Mouse (Mus musculus) forebrain, embryonic 15.5 days (tissue): Measurements from ENCODE around the gene Arnt2. TPM values are rescaled to one million over a fixed set of nuclear protein-coding genes. Genes with fewer than 3 reads are reported as not detected.

Experiments
- ATAC-seq: fragments of 200-750 bp; cut with Nextera tagmentation; replicated peaks from 2 replicates; pipeline ENCODE4 v1.8.0; 2017; ENCODE audit warnings: mild to moderate bottlenecking, moderate TSS enrichment, moderate library complexity
- H3K27ac ChIP-seq: fragments of 300-500 bp; sonication (generic); replicated peaks from 2 replicates; pipeline ENCODE4 v1.5.1; 2015; ENCODE audit warnings: mild to moderate bottlenecking, inconsistent platforms
- H3K27me3 ChIP-seq: fragments of 300-500 bp; sonication (generic); 2 replicates; pipeline ENCODE4 v1.6.1; 2015; ENCODE audit warnings: inconsistent platforms
- H3K36me3 ChIP-seq: fragments of 300-500 bp; sonication (generic); 2 replicates; pipeline ENCODE4 v1.6.1; 2015; ENCODE audit warnings: mild to moderate bottlenecking, inconsistent platforms
- H3K4me1 ChIP-seq: fragments of 300-500 bp; sonication (generic); 2 replicates; pipeline ENCODE4 v1.6.1; 2015; ENCODE audit warnings: inconsistent platforms
- H3K4me2 ChIP-seq: fragments of 300-500 bp; sonication (generic); replicated peaks from 2 replicates; pipeline ENCODE4 v1.6.1; 2015; ENCODE audit warnings: mild to moderate bottlenecking, inconsistent platforms
- H3K4me3 ChIP-seq: fragments of 300-500 bp; sonication (generic); 2 replicates; pipeline ENCODE4 v1.5.1; 2015; ENCODE audit warnings: mild to moderate bottlenecking, inconsistent platforms
- H3K9ac ChIP-seq: fragments of 300-500 bp; sonication (generic); replicated peaks from 2 replicates; pipeline ENCODE4 v1.6.1; 2015; ENCODE audit warnings: mild to moderate bottlenecking, inconsistent platforms
- H3K9me3 ChIP-seq: fragments of 300-500 bp; sonication (generic); 2 replicates; pipeline ENCODE4 v1.6.1; 2016; ENCODE audit warnings: inconsistent platforms
- WGBS: fragments of 180-500 bp; shearing (Covaris S2); methylation state at CpG from one replicate; pipeline ENCODE4 v1.1.7; 2015; ENCODE audit warnings: mixed read lengths; 5-methylcytosine and 5-hydroxymethylcytosine counted together
- polyA plus RNA-seq: library from polyadenylated mRNA; unstranded; fragments of >200 nt; fragmentation: Nextera tagmentation; extraction: Ambion mirVana; gene quantifications from 2 replicates; pipeline ENCODE4 v1.2.1, GENCODE M21; 2015

The Arnt2 gene
- polyA plus RNA-seq, 1 experiment from 2014 or later, result 61.2 TPM

DNA sequence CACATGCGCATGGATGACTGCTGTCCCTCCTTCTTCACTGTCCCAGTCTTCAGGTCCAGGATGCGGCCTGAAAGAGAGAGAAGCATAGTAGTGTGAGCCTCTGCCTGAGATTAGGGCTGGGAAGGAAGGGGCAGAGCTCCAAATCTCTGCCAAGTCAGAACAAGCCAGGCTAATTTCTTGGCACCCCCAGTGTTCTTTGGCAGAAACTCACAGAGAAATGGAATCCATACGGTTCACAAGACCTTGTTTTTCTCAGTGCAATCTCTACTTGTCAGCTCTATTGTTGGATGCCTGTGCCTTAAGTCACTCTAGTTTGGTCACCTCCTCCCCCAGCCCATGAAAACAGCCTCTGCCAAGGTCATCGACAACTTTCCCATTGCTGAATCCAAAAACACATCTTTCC is 99.1 kb downstream of the Arnt2 start:
- Histone ChIP-seq H3K4me2 (no peak overlapping the region), H3K9ac (no peak overlapping the region), H3K27ac (0 out of 2 replicates have a peak overlapping the region, but pooled peaks have one; percentile 28), H3K4me3 (no peak overlapping the region), H3K4me1 (peaks cover 26% of the 10 kb centered on the region), H3K9me3 (no peaks in the 10 kb centered on the region), H3K36me3 (0 out of 2 replicates have a peak, but pooled peaks cover 5% of the 10 kb centered on the region), H3K27me3 (no peaks in the 10 kb centered on the region)
- 52% methylated on average over 4 of the region's 4 CpGs for WGBS
- peak; percentile 54; the same call in 1 of the 2 replicates for ATAC-seq

GRCm38 (mm10) chr7:84307329-84307925 is 102.5 kb downstream of the Arnt2 start:
- 33% methylated on average over 3 of the region's 3 CpGs for WGBS
- Histone ChIP-seq H3K4me3 (no peak overlapping the region), H3K27ac (peak overlapping the region; percentile 40; the same call in 1 of the 2 replicates), H3K9me3 (no peaks in the 10 kb centered on the region), H3K27me3 (no peaks in the 10 kb centered on the region), H3K9ac (no peak overlapping the region), H3K4me1 (peaks cover 26% of the 10 kb centered on the region), H3K4me2 (no peak overlapping the region), H3K36me3 (0 out of 2 replicates have a peak, but pooled peaks cover 5% of the 10 kb centered on the region)
- peak; percentile 71 for ATAC-seq

- H3K27ac ChIP-seq, result no peak overlapping the region
- no peaks in the 10 kb centered on the region; the same call in 1 of the 2 replicates for H3K36me3 ChIP-seq
- no peaks in the 10 kb centered on the region for H3K9me3 ChIP-seq
- WGBS, result 100% methylated on average over 1 of the region's 1 CpGs
- no peaks in the 10 kb centered on the region for H3K27me3 ChIP-seq
- H3K4me1 ChIP-seq, result no peaks in the 10 kb centered on the region
- no peak overlapping the region for H3K4me3 ChIP-seq
- no peak overlapping the region for H3K4me2 ChIP-seq
- ATAC-seq, result no peak
- no peak overlapping the region for H3K9ac ChIP-seq
Observed at GRCm38 (mm10) chr7:84300261-84300660, 109.7 kb downstream of the Arnt2 start.

- Histone ChIP-seq H3K9me3 (no peaks in the 10 kb centered on the region), H3K4me3 (no peak overlapping the region), H3K36me3 (no peaks in the 10 kb centered on the region; the same call in 1 of the 2 replicates), H3K4me1 (no peaks in the 10 kb centered on the region), H3K4me2 (no peak overlapping the region), H3K27ac (no peak overlapping the region), H3K9ac (no peak overlapping the region), H3K27me3 (no peaks in the 10 kb centered on the region)
- no peak for ATAC-seq
- WGBS, result 89% methylated on average over 4 of the region's 4 CpGs
Observed at GRCm38 (mm10) chr7:84299601-84300000, 110.4 kb downstream of the Arnt2 start.

GRCm38 (mm10) chr7:84293054-84293453 is 116.9 kb downstream of the Arnt2 start:
- Histone ChIP-seq H3K27ac (no peak overlapping the region), H3K27me3 (no peaks in the 10 kb centered on the region), H3K4me3 (no peak overlapping the region), H3K36me3 (0 out of 2 replicates have a peak, but pooled peaks cover 7% of the 10 kb centered on the region), H3K4me2 (no peak overlapping the region), H3K9me3 (no peaks in the 10 kb centered on the region), H3K9ac (no peak overlapping the region), H3K4me1 (0 out of 2 replicates have a peak, but pooled peaks cover 2% of the 10 kb centered on the region)
- 88% methylated on average over 7 of the region's 7 CpGs for WGBS
- no peak for ATAC-seq

- Histone ChIP-seq H3K4me2 (no peak overlapping the region), H3K27me3 (no peaks in the 10 kb centered on the region), H3K27ac (peak overlapping the region; percentile 84), H3K4me1 (peaks cover 16% of the 10 kb centered on the region), H3K9ac (no peak overlapping the region), H3K9me3 (no peaks in the 10 kb centered on the region), H3K4me3 (no peak overlapping the region), H3K36me3 (peaks cover 22% of the 10 kb centered on the region; the same call in 1 of the 2 replicates)
- WGBS, result 64% methylated on average over 2 of the region's 2 CpGs
- ATAC-seq, result peak; percentile 29; the same call in 1 of the 2 replicates
Observed at GRCm38 (mm10) chr7:84287226-84287587, 122.8 kb downstream of the Arnt2 start.

GRCm38 (mm10) chr7:84286526-84287225 is 123.3 kb downstream of the Arnt2 start:
- no peaks in the 10 kb centered on the region for H3K9me3 ChIP-seq
- H3K36me3 ChIP-seq, result peaks cover 20% of the 10 kb centered on the region; the same call in 1 of the 2 replicates
- H3K27ac ChIP-seq, result peak overlapping the region; percentile 84
- H3K4me3 ChIP-seq, result no peak overlapping the region
- WGBS, result 51% methylated on average over 8 of the region's 8 CpGs
- H3K4me1 ChIP-seq, result peaks cover 16% of the 10 kb centered on the region
- H3K4me2 ChIP-seq, result no peak overlapping the region
- peak; percentile 84 for ATAC-seq
- no peaks in the 10 kb centered on the region for H3K27me3 ChIP-seq
- H3K9ac ChIP-seq, result no peak overlapping the region

GRCm38 (mm10) chr7:84285790-84286189 is 124.2 kb downstream of the Arnt2 start:
- H3K36me3 ChIP-seq, result peaks cover 29% of the 10 kb centered on the region; the same call in 1 of the 2 replicates
- WGBS, result 82% methylated on average over 7 of the region's 7 CpGs

DNA sequence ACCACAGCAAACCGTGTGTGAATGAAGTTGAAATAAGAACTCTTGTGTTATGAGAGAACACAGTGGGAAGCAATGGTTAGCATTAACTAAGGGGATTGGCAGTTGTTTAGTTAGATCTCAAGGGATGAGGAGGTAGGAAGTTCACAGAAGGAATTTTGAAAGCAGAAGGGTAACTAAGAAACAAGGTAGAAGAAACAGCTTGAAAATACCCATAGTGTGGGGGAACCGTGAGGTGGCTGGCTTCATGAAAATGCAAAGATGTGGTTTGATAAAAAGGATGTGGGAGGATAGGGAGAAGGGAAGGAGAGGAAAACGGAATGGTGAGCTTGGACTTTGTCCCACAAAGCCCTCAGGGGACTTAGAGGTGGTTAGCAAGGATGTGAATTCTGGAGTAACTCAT is 125.0 kb downstream of the Arnt2 start:
- WGBS, result 77% methylated on average over 3 of the region's 3 CpGs
- no peak for ATAC-seq
- Histone ChIP-seq H3K4me3 (no peak overlapping the region), H3K27ac (no peak overlapping the region), H3K36me3 (peaks cover 36% of the 10 kb centered on the region; the same call in 1 of the 2 replicates), H3K9me3 (no peaks in the 10 kb centered on the region), H3K9ac (no peak overlapping the region), H3K27me3 (no peaks in the 10 kb centered on the region), H3K4me2 (no peak overlapping the region), H3K4me1 (peaks cover 16% of the 10 kb centered on the region)

More at GRCm38 (mm10) chr7:84285790-84286189, 124.2 kb downstream of the Arnt2 start:
- Histone ChIP-seq H3K4me1 (peaks cover 16% of the 10 kb centered on the region), H3K4me3 (no peak overlapping the region), H3K27ac (peak overlapping the region; percentile 84), H3K9me3 (no peaks in the 10 kb centered on the region), H3K4me2 (no peak overlapping the region), H3K27me3 (no peaks in the 10 kb centered on the region), H3K9ac (no peak overlapping the region)
- ATAC-seq, result no peak

DNA sequence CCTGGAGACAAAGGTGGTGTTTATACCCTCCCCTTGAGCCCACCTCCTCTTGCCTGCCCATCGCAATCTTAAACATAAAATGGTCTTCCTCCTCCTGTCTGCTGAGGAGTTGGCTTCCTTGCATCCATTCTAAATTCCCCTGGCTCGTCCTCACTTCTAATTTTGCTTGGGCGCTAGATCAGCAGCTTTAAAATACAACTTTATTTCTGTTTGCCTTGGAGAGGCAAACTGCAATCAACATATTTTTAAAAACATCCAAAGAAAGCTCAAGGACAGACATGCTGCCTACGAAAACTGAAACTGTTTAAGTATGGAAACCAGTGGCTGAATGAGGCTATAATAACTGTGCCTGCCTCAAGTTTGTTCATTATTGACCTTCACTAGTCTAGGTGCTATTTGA is 127.7 kb downstream of the Arnt2 start:
- Histone ChIP-seq H3K4me1 (peaks cover 15% of the 10 kb centered on the region), H3K27ac (no peak overlapping the region), H3K9ac (no peak overlapping the region), H3K4me3 (no peak overlapping the region), H3K4me2 (no peak overlapping the region), H3K36me3 (peaks cover 47% of the 10 kb centered on the region), H3K27me3 (no peaks in the 10 kb centered on the region), H3K9me3 (no peaks in the 10 kb centered on the region)
- no peak for ATAC-seq
- 92% methylated on average over 4 of the region's 4 CpGs for WGBS

DNA sequence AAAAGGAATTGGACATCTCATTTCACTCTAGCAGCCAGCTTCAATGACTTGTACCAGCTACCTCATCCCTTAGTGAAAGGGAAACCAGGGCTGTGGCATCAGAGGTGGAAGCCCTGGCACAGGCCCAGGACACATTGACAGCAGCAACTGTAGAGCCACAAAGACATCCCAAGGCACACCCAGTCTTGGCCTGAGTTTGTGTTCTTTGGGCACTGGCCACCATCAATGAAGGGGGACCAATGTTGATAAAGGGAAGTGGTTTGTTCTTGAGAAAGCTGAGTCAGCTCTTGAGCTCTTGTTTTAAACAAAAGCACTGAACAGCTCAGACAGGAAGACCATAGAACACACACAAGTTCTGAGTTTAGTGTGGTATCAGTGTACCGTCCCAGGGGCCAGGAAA is 130.7 kb downstream of the Arnt2 start:
- H3K9me3 ChIP-seq, result no peaks in the 10 kb centered on the region
- 96% methylated on average over 1 of the region's 1 CpGs for WGBS
- ATAC-seq, result no peak

DNA sequence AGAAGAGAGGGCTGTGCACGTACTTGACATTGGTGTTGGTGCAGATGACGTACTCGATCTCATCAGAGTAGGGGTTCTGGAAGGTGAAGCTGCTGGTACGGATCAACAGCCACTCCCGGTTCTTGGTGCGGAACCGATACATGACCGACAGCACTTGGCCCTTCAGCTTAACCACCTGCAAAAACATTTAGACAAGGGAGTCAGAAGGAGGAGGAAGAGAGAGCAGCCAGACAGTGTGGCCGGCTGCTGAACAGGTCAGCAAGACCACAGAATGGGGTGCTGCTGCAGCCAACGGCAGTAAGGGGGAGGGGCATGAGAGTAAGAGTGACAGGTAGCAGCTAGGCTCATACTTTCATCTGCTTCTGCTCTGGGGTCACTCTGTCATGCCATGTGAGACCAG is 134.7 kb downstream of the Arnt2 start:
- ATAC-seq, result no peak
- H3K4me3 ChIP-seq, result no peak overlapping the region
- peaks cover 51% of the 10 kb centered on the region for H3K36me3 ChIP-seq
- H3K4me1 ChIP-seq, result no peaks in the 10 kb centered on the region
- no peaks in the 10 kb centered on the region for H3K9me3 ChIP-seq
- H3K27me3 ChIP-seq, result no peaks in the 10 kb centered on the region
- no peak overlapping the region for H3K9ac ChIP-seq
- WGBS, result 89% methylated on average over 10 of the region's 10 CpGs
- no peak overlapping the region for H3K4me2 ChIP-seq
- H3K27ac ChIP-seq, result no peak overlapping the region

More for the DNA sequence above, 130.7 kb downstream of the Arnt2 start:
- H3K9ac ChIP-seq, result no peak overlapping the region
- H3K27ac ChIP-seq, result no peak overlapping the region
- peaks cover 48% of the 10 kb centered on the region for H3K36me3 ChIP-seq
- H3K4me3 ChIP-seq, result no peak overlapping the region
- no peaks in the 10 kb centered on the region for H3K4me1 ChIP-seq
- H3K27me3 ChIP-seq, result no peaks in the 10 kb centered on the region
- no peak overlapping the region for H3K4me2 ChIP-seq
